Mouse (Mus musculus) limb, embryonic 14.5 days (tissue): ENCODE measurements around the gene Hoxd3. TPM values are rescaled to one million over a fixed set of nuclear protein-coding genes. Genes with fewer than 3 reads are reported as not detected.

Experiments used
- ATAC-seq: fragments of 200-750 bp; cut with Nextera tagmentation; 2 replicates; pipeline ENCODE4 v1.8.0; 2017; ENCODE audit warnings: low read depth, moderate number of reproducible peaks, moderate TSS enrichment; ENCODE audit not compliant: low FRiP score
- DNase-seq: peaks from one replicate; pipeline ENCODE4 v3.0.0-alpha.2; 2015; ENCODE audit warnings: low spot score
- H3K27ac ChIP-seq: fragments of 300-500 bp; sonication (generic); replicated peaks from 2 replicates; pipeline ENCODE4 v1.5.1; 2014; ENCODE audit warnings: low read depth, mild to moderate bottlenecking, low read length, moderate library complexity, mixed read lengths
- H3K27me3 ChIP-seq: fragments of 300-500 bp; sonication (generic); 2 replicates; pipeline ENCODE4 v1.6.1; 2014; ENCODE audit warnings: low read length, mixed read lengths; ENCODE audit not compliant: control insufficient read depth, insufficient read depth
- H3K36me3 ChIP-seq: fragments of 300-500 bp; sonication (generic); 2 replicates; pipeline ENCODE4 v1.6.1; 2014; ENCODE audit warnings: mild to moderate bottlenecking, low read length, moderate library complexity, mixed read lengths; ENCODE audit not compliant: control insufficient read depth, insufficient read depth
- H3K4me1 ChIP-seq: fragments of 300-500 bp; sonication (generic); 2 replicates; pipeline ENCODE4 v1.6.1; 2014; ENCODE audit warnings: antibody characterized with exemption, low read length, mixed read lengths; ENCODE audit not compliant: control insufficient read depth, insufficient read depth
- H3K4me2 ChIP-seq: fragments of 300-500 bp; sonication (generic); replicated peaks from 2 replicates; pipeline ENCODE4 v1.6.1; 2014; ENCODE audit warnings: low read depth, mild to moderate bottlenecking, low read length, moderate library complexity; ENCODE audit not compliant: severe bottlenecking
- H3K4me3 ChIP-seq: fragments of 300-500 bp; sonication (generic); replicated peaks from 2 replicates; pipeline ENCODE4 v1.5.1; 2014; ENCODE audit warnings: low read length
- H3K9ac ChIP-seq: fragments of 300-500 bp; sonication (generic); 2 replicates; pipeline ENCODE4 v1.6.1; 2014; ENCODE audit warnings: mild to moderate bottlenecking, low read depth, low read length, moderate library complexity; ENCODE audit not compliant: severe bottlenecking
- H3K9me3 ChIP-seq: fragments of 300-500 bp; sonication (generic); 2 replicates; pipeline ENCODE4 v1.6.1; 2016; ENCODE audit warnings: low read length; ENCODE audit not compliant: control insufficient read depth
- POLR2A ChIP-seq: fragments of 200-500 bp; IDR thresholded peaks from 2 replicates; pipeline ENCODE4 v1.8.0; 2012; ENCODE audit warnings: inconsistent platforms, mild to moderate bottlenecking, moderate library complexity, borderline replicate concordance; ENCODE audit not compliant: insufficient read depth, insufficient read length; ENCODE audit errors: extremely low read depth
- WGBS: fragments of 180-500 bp; shearing (Covaris S2); extraction: QIAGEN DNeasy Blood & Tissue Kit; methylation state at CpG from one replicate; pipeline ENCODE4 v1.1.7; 2014; 5-methylcytosine and 5-hydroxymethylcytosine counted together
- polyA plus RNA-seq, 2 experiments: library from polyadenylated mRNA; depleted of rRNA in 1 of 2; stranded (reverse) in 1 of 2; unstranded in 1 of 2; fragments of >200 nt; fragmentation: Nextera tagmentation in 1 of 2; extraction: Ambion mirVana in 1 of 2; gene quantifications; 2 replicates each; pipeline versions ENCODE4 v1.2.1 to v1.2.3; 2012 to 2014

The Hoxd3 gene
- polyA plus RNA-seq, 2 experiments: 0.59 to 2.3 TPM

DNA sequence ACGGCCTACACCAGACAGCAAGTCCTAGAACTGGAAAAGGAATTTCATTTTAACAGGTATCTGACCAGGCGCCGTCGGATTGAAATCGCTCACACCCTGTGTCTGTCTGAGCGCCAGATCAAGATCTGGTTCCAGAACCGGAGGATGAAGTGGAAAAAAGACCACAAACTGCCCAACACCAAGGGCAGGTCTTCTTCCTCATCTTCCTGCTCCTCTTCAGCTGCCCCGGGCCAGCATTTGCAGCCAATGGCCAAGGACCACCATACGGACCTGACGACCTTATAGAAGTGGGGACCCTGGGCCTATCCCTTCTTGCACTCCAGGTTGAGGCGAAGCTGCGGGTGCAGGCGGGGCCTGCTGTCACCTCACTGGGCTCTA lies 16.6 kb downstream of the Hoxd3 start:
- no peak; the same call in 1 of the 2 replicates for ATAC-seq
- H3K9me3 ChIP-seq: no peaks in the 10 kb centered on the region
- H3K4me1 ChIP-seq: peaks cover 14% of the 10 kb centered on the region
- no peaks in the 10 kb centered on the region for H3K36me3 ChIP-seq
- TF ChIP-seq POLR2A: no peak
- no peak overlapping the region for H3K4me3 ChIP-seq
- H3K27ac ChIP-seq: no peak overlapping the region
- no peak for DNase-seq
- 34% methylated on average over 13 of the region's 13 CpGs for WGBS
- no peak overlapping the region for H3K4me2 ChIP-seq
- peaks cover 98% of the 10 kb centered on the region for H3K27me3 ChIP-seq
- no peak overlapping the region for H3K9ac ChIP-seq

DNA sequence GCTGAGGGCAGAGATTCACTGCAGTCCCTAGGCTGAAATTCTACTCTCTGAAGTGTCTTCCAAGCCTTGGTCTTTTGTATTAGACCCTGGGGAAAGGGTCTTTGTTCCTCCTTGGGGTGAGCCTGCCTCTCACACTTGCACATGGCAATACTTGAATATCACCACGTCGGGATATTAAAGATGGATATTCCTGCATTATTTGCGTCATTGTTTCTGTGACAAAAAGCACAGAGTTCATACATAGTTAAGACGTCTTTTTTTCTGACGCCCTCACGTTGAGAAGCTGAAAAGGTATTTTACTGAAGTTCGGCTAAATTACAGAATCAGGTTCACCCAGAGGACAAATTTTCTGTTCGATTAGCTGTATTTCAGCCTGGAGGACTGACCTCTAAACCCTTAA lies 18.6 kb downstream of the Hoxd3 start:
- TF ChIP-seq POLR2A: no peak

DNA sequence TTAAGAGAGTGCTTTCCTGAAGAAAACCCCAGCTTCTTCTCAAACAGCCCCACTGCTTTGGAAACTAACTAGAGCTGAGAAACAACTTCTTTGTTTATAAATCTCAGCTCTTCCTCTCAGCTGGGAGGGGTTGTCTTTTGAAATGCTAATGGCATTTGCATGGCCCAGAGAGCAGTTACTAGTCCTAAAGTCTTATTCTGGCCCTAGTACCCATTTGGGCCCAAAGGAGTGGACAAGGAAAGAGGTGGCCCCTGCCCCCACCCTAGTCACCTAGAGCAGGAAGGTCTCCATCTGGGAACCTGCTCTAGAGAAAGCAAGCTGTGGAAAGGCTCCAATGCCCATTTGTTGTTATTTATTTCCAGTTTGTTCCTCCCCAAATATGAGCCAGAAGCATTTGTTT lies 19.3 kb downstream of the Hoxd3 start:
- ATAC-seq (no peak), DNase-seq (no peak)
- peaks cover 97% of the 10 kb centered on the region for H3K27me3 ChIP-seq
- H3K36me3 ChIP-seq: no peaks in the 10 kb centered on the region
- no peak overlapping the region for H3K27ac ChIP-seq
- no peak for TF ChIP-seq POLR2A
- H3K9me3 ChIP-seq: no peaks in the 10 kb centered on the region
- peaks cover 15% of the 10 kb centered on the region for H3K4me1 ChIP-seq
- no peak overlapping the region for H3K4me2 ChIP-seq
- no peak overlapping the region for H3K9ac ChIP-seq
- H3K4me3 ChIP-seq: no peak overlapping the region

More for the DNA sequence above, 18.6 kb downstream of the Hoxd3 start:
- no peak for ATAC-seq
- Histone ChIP-seq H3K9me3 (no peaks in the 10 kb centered on the region), H3K9ac (no peak overlapping the region), H3K4me3 (no peak overlapping the region), H3K36me3 (no peaks in the 10 kb centered on the region), H3K4me2 (no peak overlapping the region), H3K4me1 (peaks cover 14% of the 10 kb centered on the region), H3K27ac (no peak overlapping the region), H3K27me3 (peaks cover 98% of the 10 kb centered on the region)
- WGBS: 39% methylated on average over 8 of the region's 8 CpGs
- no peak for DNase-seq

DNA sequence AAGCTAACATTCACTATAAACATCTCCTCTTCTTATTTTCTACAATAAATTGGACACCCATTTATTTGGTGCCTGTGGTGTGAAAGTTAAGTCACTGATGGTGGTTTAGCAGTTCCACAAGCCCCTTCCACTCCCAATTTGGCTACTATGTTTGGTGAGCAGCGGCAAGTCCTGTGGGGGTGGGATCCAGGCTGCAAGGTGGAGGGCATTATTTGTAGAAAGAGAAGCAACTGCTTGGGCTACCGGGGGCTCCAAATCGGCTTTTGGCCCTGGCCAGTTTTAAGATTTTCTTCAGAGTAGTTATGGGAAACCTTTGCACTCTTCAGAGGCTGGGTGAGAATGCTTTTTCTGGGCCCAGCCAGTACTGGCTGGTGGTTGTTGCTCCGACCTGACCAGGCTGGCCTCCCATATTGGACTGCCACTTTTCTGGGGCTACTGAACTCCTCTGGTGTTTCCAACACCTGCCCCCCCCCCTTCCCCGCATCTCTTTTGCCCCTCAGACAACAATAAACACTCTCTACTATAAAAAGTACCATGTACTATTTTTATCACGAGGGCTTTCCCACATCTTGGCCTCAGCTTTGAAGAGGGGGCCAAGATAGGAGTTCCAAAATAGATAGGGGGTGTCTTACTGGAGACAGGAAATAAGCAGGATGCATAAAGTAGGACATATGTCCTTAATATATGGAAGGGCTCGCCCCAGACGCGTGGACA lies 20.2 kb downstream of the Hoxd3 start:
- Histone ChIP-seq H3K27ac (no peak overlapping the region), H3K27me3 (peaks cover 95% of the 10 kb centered on the region), H3K36me3 (no peaks in the 10 kb centered on the region), H3K9me3 (no peaks in the 10 kb centered on the region), H3K9ac (no peak overlapping the region), H3K4me1 (peaks cover 15% of the 10 kb centered on the region), H3K4me3 (no peak overlapping the region), H3K4me2 (no peak overlapping the region)
- WGBS: 16% methylated on average over 9 of the region's 9 CpGs
- DNase-seq (no peak), ATAC-seq (no peak)
- TF ChIP-seq POLR2A: no peak

DNA sequence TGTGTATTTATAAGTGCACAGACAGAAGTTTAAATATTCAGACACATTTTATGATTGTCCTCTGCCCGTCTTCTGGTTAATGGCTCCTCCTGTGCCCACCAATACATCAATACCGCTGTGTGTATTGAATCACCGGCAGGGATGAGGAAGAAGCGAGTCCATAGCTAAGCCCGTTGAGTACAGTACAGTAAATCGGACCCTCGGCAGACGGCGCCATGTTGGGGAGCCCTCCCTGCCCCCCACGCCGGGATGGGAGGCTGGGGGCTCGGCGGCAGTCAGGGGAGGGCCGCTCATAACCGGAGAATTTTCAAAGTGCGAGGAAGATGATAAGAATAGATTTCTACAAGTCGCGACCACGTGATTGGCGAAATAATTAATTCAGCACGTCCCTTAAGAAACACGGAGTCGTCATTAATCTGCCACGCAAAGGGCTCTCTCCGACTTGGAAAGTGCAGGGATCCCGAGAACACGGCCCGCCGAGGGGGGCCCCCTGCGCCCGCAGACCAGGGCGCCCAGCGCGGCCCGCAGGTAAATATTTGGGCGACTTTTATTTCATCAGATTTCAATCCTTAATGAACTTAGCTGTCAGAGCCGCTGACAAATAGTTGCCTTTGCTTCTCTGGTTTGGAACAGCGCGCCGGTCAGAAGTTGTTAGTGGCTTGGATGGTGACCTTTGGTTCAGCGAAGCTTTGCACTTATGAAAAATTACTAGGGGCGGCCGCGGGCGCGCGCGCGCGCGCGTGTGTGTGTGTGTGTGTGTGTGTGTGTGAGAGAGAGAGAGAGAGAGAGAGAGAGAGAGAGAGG lies 21.0 kb downstream of the Hoxd3 start:
- Histone ChIP-seq H3K4me2 (peak overlapping the region; percentile 28), H3K27me3 (peaks cover 95% of the 10 kb centered on the region), H3K4me3 (peak overlapping the region; percentile 21), H3K9me3 (no peaks in the 10 kb centered on the region), H3K4me1 (peaks cover 11% of the 10 kb centered on the region; the same call in 1 of the 2 replicates), H3K27ac (no peak overlapping the region), H3K9ac (no peak overlapping the region), H3K36me3 (no peaks in the 10 kb centered on the region)
- ATAC-seq: no peak
- DNase-seq: no peak
- WGBS: 4% methylated on average over 48 of the region's 52 CpGs
- TF ChIP-seq POLR2A: no peak
